Mouse (Mus musculus) lung, postnatal 10 days (tissue): ENCODE data around the gene Serinc1.

Experiments used
- DNase-seq: peaks from one replicate; pipeline ENCODE4 v3.0.0; 2021

Serinc1 gene

DNA sequence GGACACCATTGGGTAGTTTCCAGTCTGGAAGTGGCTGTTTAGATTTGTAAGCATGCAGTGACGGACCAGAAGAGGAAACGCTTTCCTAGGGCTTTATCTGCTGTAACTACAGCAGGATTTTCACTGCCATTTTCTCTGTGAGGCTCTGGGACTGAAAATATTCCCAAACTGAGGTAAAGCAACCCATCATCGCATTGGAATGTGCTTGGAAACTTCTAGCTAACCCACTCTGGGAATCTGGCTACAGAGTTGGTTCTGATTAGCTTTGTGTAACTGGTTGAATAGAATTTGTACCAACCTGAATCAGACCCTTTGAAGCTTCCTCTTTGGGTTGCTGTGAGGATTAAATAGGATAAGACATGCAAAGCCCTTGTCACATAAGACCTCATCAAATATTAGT lies 47.6 kb downstream of the Serinc1 start:
- DNase-seq, result no peak

DNA sequence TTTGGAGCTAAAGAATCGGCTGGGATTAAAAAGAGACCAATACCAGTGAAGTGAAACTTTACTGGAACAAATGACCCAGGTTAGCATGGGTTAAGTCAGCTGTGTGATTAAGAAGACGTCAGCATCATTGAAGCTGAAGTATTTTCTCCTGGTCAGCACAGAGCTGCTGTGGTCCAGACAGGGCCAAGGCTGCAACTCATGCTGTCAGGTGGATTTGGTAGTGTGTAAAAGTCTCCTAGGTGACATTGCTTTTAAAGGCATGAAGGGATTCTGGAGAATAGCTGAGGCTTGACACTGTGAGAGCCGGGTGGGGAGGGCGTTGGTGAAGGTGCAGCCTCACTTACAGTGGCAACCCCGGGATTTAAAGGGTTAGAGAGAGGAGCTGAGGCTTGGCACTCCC lies 50.6 kb downstream of the Serinc1 start:
- no peak for DNase-seq

DNA sequence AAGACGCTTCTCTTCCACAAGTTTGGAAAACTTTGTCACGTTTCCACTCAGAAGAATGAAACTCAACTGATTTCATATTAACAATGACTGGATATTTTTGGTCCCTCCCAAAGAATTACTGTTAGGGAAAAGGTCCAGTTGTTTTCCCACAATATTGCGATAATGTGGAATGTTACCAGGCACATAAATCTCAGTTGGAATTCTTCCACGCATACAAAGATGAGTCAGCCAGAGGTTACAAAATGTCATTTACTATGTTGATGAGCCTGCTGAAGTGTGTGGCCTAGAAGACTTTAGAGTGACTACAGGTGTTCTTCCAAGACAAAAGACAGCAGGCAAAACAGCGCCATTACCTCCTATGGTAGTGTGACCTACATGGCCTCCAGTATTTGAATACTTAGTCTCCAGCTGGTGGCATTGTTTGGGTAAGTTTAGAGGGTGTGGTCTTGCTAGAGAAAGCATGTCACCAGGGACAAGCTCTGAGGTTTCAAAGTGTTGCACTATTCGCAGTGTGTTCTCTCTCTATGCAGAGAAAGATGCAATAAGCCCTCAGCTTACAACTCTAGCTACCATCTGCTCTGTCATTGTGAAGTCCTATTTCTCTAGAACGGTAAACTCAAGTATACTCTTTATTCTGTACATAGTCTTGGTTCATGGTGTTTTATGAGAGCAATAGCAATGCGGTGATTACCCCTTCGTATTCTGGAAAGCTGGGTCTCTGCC lies 55.0 kb downstream of the Serinc1 start:
- no peak for DNase-seq
